Mouse (Mus musculus): ENCODE results near the gene E130311K13Rik.

The E130311K13Rik gene

DNA sequence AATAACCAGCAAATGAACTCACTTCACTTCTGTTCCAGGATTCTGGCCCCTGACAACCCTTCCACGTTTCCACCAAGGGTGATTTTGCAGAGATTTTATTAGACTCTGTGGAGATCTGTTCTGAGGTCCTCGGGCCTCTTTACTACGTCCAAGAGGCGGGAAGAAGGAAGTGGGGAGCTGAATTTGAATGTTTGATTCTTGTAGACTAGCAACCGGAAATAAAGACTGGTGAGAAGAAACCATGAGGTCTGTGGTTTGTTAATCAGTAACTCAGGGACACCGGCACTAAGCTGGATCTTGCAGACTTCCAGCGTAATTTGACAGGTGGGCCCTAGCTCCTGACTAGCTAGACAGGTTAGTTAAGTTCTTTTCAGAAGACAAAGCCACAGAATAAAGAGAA, 35.6 kb downstream of the E130311K13Rik start:
- DNase-seq: no peak

DNA sequence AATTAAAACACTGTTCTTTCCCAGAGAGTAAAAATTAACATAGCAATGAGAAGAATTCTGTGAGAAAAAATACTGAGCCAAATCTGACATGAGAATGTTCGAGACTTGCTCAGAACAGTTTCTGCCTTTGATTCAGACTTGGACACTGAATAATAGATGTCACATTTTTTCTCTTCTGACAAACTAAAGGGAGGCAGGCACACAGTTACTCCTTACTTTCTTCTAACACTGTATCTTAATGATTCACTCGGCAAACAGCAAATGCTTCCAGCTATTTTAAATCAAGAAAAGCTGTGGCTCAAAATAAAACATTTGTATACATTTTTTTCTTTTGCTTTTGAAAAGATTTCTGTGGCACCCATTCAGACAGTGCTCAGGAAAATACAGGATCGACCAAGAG, 37.1 kb downstream of the E130311K13Rik start:
- no peak for DNase-seq

DNA sequence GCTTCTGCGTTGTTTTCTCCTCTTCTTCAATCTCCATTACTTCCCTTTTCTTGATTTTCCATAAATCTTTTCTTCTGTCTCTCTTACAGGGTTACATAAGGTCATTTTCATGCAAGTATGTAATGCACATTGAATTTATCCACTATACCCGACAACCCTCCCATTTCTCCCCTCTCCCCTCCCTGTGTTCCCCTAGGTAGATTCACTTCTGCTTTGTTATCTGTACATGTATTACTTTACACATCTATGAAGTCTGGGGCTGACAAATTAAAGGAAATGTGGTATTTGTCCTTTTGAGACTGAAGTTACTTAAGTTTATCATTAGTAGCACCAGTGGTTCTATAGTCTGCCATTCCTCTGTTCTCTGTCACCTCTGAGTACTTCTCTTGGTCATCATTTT, 48.2 kb downstream of the E130311K13Rik start:
- no peak for DNase-seq

DNA sequence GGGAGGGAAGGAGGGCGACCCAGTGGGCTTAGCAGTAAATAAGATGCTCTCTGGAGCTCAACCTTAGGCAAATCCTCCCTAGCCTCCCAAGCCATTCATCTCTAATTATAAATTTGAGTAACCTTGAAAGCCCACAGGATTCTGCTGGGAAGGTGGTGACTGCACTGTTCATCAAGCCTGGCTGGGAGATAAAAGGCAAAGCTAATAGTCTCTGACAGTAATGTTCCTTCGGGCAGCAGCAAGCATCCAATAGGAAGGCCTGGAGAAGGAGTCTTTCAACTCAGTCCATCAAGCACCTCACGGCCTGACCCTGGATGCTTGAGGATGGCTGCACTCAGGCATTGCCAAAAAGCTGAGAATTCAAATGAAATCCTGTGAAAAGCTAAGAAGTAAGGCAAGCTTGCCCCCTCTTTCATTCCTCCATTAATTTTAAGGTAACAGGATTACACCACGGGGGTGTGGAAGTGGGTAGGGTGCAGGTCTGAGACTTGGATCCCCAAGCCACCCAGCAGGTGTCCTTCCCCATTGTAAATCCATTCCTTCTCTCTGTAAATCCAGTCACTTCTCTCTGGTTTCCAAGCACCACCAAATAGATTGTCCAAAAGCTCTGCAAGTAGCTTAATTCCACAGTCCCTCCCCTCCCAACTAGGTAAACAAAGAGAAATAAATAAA, 50.1 kb downstream of the E130311K13Rik start:
- DNase-seq: no peak

DNA sequence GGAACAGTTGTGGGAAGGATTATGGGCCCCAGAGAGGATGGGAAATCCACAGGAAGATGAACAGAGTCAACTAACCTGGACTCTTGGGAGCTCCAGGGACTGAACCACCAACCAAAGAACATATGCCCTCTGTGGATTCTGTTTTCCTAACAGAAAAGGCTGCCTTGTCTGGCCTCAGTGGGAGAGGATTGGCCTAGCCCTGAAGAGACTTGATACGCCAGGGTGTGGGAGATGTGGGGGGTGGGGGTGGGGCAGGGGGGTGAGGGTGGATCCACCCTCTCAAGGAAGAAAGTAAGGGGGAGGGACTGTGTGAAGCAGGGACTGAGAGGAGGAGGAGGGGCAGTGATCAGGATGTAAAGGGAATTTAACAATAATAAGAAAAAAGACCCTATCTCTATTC, 56.5 kb downstream of the E130311K13Rik start:
- no peak for DNase-seq

DNA sequence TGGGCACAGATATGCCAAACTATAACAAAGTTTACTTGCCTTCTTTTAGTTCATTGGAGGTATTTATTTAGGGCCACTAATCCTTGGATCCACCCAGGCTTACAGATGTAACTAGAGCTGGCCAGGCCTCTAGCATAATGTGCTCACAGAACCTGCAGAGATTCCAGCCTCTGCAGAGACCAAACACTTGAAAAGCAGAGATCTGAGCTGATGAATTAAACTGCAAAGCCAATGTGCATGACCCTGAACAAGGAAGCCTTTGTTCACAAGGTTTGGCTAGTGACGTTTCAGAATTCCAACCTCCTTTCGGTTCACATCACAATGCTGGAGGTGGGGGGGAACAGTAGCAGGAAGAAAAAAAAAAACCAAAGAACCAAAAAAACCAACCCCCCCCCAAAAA, 58.0 kb downstream of the E130311K13Rik start:
- DNase-seq: no peak

DNA sequence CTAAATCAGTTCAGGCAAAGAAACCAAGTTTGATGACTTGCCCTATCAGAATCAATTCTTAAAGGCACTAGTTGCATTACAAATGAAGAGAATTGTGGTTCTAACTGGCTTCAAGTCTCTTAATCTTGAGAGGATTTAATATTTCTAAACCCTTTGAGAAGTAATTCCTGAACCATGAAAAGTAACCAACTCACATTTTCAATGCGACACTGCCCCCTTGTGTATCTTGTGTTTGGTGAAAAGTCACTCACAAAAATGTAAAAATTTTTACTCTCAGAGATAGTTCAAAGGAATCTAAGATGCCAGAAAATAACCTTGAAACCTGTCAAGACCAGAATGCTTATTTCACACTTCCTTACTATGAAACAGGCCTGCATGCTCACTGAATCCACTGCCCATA, 61.0 kb downstream of the E130311K13Rik start:
- DNase-seq: no peak

DNA sequence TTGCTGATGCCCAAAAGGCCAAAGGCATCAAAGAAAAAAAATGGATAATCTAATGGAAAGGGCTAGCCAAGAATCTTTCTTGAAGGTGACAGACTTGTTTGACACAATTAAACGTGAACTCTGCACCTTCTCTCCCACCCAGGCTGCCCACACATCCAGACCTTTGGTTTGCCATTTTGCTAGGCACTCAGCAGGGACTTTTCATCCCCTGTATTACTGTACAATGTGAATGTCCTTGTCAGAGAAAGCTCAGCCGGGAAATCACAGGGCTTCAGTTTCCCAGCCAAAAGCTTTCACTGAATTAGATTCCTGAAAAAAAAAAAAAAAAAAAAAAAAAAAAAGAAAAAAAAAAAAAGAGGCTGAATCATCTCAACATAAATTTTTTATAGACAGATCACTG, 64.2 kb downstream of the E130311K13Rik start:
- no peak for DNase-seq
